Mouse (Mus musculus) embryonic facial prominence, embryonic 11.5 days (tissue): ENCODE measurements around the gene Dusp13. TPM values are rescaled to one million over a fixed set of nuclear protein-coding genes. Genes with fewer than 3 reads are reported as not detected.
A peak's percentile ranks its signal among the peaks of the same experiment; 100 is the strongest.

ENCODE experiments used
- ATAC-seq: fragments of 200-750 bp; cut with Nextera tagmentation; replicated peaks from 2 replicates; pipeline ENCODE4 v1.8.0; 2017; ENCODE audit warnings: low read depth; ENCODE audit not compliant: insufficient number of reproducible peaks, low FRiP score, low TSS enrichment
- DNase-seq: peaks from one replicate; pipeline ENCODE4 v3.0.0-alpha.2; 2015; ENCODE audit warnings: low spot score
- H3K27ac ChIP-seq: fragments of 300-500 bp; sonication (generic); replicated peaks from 2 replicates; pipeline ENCODE4 v1.5.1; 2014; ENCODE audit warnings: mild to moderate bottlenecking, low read depth, low read length, control low read depth
- H3K27me3 ChIP-seq: fragments of 300-500 bp; sonication (generic); 2 replicates; pipeline ENCODE4 v1.6.1; 2014; ENCODE audit warnings: mild to moderate bottlenecking, low read length, moderate library complexity, mixed read lengths; ENCODE audit not compliant: control insufficient read depth, insufficient read depth
- H3K36me3 ChIP-seq: fragments of 300-500 bp; sonication (generic); replicated peaks from 2 replicates; pipeline ENCODE4 v1.6.1; 2014; ENCODE audit warnings: low read depth, mild to moderate bottlenecking, low read length, moderate library complexity, mixed read lengths; ENCODE audit not compliant: control insufficient read depth, insufficient read depth
- H3K4me1 ChIP-seq: fragments of 300-500 bp; sonication (generic); 2 replicates; pipeline ENCODE4 v1.6.1; 2014; ENCODE audit warnings: low read length, mixed read lengths; ENCODE audit not compliant: control insufficient read depth, insufficient read depth
- H3K4me2 ChIP-seq: fragments of 300-500 bp; sonication (generic); 2 replicates; pipeline ENCODE4 v1.6.1; 2014; ENCODE audit warnings: low read depth, mild to moderate bottlenecking, control low read depth, low read length, moderate library complexity
- H3K4me3 ChIP-seq: fragments of 300-500 bp; sonication (generic); 2 replicates; pipeline ENCODE4 v1.5.1; 2014; ENCODE audit warnings: low read depth, low read length, control low read depth
- H3K9ac ChIP-seq: fragments of 300-500 bp; sonication (generic); replicated peaks from 2 replicates; pipeline ENCODE4 v1.6.1; 2014; ENCODE audit warnings: mild to moderate bottlenecking, control low read depth, low read length
- H3K9me3 ChIP-seq: fragments of 300-500 bp; sonication (generic); replicated peaks from 2 replicates; pipeline ENCODE4 v1.6.1; 2016; ENCODE audit warnings: mild to moderate bottlenecking, low read length, inconsistent platforms, mixed read lengths; ENCODE audit not compliant: control insufficient read depth
- WGBS: fragments of 180-500 bp; shearing (Covaris S2); extraction: QIAGEN DNeasy Blood & Tissue Kit; methylation state at CpG from one replicate; pipeline ENCODE4 v1.1.7; 2014; 5-methylcytosine and 5-hydroxymethylcytosine counted together
- polyA plus RNA-seq: library from polyadenylated mRNA; unstranded; fragments of >200 nt; fragmentation: Nextera tagmentation; extraction: Ambion mirVana; gene quantifications from 2 replicates; pipeline ENCODE4 v1.2.1, GENCODE M21; 2014

The Dusp13 gene
- polyA plus RNA-seq, 1 experiment from 2014 or later: not detected

DNA sequence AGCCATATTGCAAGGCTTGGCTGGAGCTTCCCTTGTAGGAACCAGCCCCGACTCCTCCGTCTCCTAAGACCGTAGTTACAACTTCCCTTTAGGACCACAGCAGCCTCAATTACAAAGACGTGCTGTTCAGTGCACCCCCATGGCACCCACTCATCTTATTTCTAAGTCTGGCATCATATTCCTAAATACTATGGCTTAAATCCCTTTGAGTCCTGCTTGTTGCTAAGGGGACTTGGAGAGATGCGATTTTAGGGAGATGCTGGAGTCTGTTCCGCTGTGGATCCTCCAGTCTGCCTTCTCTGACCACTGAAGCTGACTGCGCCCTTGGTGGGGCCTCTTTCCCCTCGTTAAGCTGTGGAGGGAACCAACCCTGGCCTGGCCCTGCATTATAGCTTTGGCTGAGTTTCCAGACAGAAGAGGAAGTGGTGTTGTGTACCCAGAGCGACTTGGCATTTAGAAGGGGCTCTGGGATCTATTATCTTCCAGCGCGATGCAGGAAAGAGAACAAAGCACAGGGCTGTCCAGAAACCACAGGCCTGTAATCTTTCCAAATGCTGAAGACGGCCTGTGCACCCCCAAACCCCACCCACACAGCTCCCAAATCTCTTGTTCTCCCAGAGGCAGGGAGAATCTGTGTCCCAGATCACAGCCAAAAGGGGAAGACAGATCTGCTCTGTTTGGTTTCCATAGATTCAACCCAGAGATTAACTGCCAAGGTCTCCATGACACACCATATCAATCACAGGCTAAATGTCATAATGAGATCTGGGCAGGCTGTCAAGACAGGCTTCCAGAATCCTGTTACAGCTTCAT is 44.0 kb downstream of the Dusp13 start:
- H3K27ac ChIP-seq: peak overlapping the region; percentile 29; the same call in 1 of the 2 replicates
- H3K27me3 ChIP-seq: no peaks in the 10 kb centered on the region

DNA sequence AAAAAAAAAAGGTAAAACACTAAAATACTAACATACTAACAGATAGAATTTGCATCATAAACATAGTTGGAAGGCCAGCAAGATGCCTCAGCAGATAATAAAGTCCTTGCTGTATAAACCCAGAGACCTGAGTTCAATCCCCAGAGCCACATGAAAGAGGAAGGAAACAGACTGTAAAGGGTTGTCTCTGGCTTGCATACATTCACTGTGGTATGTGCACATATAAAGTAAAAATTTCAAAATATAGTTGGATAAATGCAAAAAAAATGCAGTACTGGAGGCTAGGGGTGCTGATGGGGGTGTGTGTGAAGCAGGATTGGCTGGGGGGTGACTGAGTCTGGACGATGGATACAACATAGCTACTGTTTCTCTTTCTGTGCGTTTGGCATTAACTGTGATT is 45.5 kb downstream of the Dusp13 start:
- H3K4me1 ChIP-seq: no peaks in the 10 kb centered on the region
- WGBS: 85% methylated on average over 2 of the region's 2 CpGs
- no peak overlapping the region for H3K27ac ChIP-seq
- H3K9me3 ChIP-seq: no peaks in the 10 kb centered on the region
- no peak overlapping the region for H3K4me2 ChIP-seq
- H3K27me3 ChIP-seq: no peaks in the 10 kb centered on the region
- H3K36me3 ChIP-seq: no peaks in the 10 kb centered on the region
- DNase-seq (no peak), ATAC-seq (no peak)
- H3K4me3 ChIP-seq: no peak overlapping the region
- H3K9ac ChIP-seq: no peak overlapping the region

More for the DNA sequence above, 44.0 kb downstream of the Dusp13 start:
- WGBS: 48% methylated on average over 12 of the region's 12 CpGs
- no peak overlapping the region for H3K9ac ChIP-seq
- H3K4me2 ChIP-seq: no peak overlapping the region
- DNase-seq: peak; percentile 45
- no peaks in the 10 kb centered on the region for H3K36me3 ChIP-seq
- no peak overlapping the region for H3K4me3 ChIP-seq
- no peaks in the 10 kb centered on the region for H3K9me3 ChIP-seq
- ATAC-seq: no peak
- H3K4me1 ChIP-seq: no peaks in the 10 kb centered on the region

DNA sequence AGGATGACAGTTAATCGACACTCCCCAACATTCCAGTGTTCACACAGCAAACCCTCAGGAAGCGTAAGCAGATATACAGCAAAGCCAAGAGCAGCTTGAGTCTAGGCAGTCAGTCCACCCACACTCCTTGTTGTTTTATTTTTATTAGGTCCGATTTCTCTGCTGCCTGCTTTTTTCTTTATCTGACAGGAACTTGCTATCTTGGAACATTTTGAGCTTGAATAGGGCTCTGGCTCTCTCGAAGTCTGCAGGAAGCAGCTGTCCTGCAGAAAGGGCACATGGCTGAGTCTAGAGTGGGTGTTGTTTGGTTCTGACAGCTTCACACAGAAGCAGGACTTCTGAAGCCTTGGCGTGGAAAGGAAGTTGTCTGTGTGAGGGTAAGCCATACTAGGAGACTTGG is 47.7 kb downstream of the Dusp13 start:
- Histone ChIP-seq H3K4me3 (no peak overlapping the region), H3K4me2 (no peak overlapping the region), H3K9ac (no peak overlapping the region), H3K36me3 (no peaks in the 10 kb centered on the region), H3K27ac (no peak overlapping the region), H3K9me3 (no peaks in the 10 kb centered on the region), H3K4me1 (no peaks in the 10 kb centered on the region), H3K27me3 (no peaks in the 10 kb centered on the region)
- WGBS: 77% methylated on average over 5 of the region's 5 CpGs
- no peak for ATAC-seq
- DNase-seq: no peak

DNA sequence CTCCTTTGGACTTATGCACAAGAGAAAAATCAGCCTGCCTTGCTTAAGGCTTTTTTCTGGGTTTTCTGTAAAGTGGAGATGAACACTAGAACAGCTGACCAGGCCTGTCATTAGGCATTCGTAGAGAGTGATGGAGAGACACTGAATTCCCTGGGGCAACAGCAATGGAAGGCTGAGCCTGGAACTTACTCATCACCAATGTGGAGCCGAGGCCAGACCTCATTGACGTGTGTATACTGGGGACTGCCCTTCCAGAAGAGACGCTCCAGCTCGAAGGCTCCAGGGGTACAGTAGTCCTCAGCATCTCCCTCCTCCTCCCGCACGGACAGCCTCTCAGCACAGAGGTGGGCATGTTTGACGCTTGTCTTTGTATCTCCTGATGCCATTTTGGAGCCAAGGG is 48.3 kb downstream of the Dusp13 start:
- H3K9ac ChIP-seq: no peak overlapping the region
- H3K4me2 ChIP-seq: no peak overlapping the region
- H3K27ac ChIP-seq: no peak overlapping the region
- H3K4me3 ChIP-seq: no peak overlapping the region
- no peak for DNase-seq
- 86% methylated on average over 8 of the region's 8 CpGs for WGBS
- H3K27me3 ChIP-seq: no peaks in the 10 kb centered on the region
- H3K4me1 ChIP-seq: no peaks in the 10 kb centered on the region
- no peak for ATAC-seq
- H3K36me3 ChIP-seq: no peaks in the 10 kb centered on the region
- no peaks in the 10 kb centered on the region for H3K9me3 ChIP-seq

DNA sequence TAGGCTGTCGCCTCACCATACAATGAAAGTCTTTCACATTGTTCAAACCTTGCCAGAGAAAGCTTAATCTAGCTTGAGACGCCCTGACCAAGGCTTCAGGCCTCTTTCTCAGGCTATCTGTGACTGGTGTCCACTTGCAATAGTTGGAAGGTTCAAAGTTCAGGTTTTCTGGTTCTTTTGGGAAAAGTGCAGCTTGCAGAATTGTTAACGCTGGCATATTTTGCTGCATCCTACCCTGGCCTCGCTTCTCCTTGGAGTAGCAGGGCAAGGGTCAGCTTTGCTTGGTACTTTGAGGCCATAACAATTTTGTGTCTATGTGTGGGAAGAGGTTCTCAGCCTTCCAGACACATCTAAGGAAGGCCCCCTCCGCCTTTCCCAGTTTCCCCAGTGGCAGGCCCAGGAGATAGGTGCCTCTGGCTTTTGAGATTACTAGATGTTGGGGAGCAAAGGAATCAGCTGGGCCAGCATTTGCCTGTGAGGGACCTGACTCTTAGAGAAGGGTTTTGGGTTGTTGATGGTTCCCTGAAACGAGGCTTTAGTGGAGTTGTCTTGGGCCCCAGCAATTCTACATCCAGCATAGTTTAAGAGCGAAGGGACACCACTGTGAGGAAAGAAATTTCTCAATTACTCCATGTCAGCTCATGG is 54.7 kb downstream of the Dusp13 start:
- Histone ChIP-seq H3K36me3 (no peaks in the 10 kb centered on the region), H3K27me3 (no peaks in the 10 kb centered on the region), H3K4me1 (no peaks in the 10 kb centered on the region), H3K27ac (no peak overlapping the region), H3K9me3 (0 out of 2 replicates have a peak, but pooled peaks cover 3% of the 10 kb centered on the region), H3K4me3 (no peak overlapping the region), H3K4me2 (no peak overlapping the region), H3K9ac (no peak overlapping the region)
- 76% methylated on average over 7 of the region's 7 CpGs for WGBS
- DNase-seq (no peak), ATAC-seq (no peak)

DNA sequence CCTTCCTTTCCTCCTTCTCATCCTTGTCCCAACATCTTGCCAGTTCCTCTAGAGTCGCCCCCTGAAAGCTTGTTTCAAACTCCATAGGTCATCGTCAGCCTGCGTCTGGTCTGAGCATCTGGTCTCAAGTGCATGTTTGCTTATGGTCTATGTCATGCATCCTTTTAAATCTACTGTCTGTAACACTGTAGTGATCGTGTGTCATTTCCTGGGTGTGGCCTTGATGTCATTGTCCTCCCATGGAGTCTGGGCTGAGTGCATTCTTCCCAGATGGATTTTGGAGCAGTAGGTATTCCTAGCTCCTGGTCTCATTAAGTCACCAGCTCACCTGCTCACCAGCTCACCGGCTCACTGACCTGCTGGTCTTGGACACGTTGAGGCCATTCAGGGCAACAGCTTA is 56.0 kb downstream of the Dusp13 start:
- Histone ChIP-seq H3K4me2 (no peak overlapping the region), H3K9me3 (0 out of 2 replicates have a peak, but pooled peaks cover 3% of the 10 kb centered on the region), H3K4me3 (no peak overlapping the region), H3K27ac (no peak overlapping the region), H3K9ac (no peak overlapping the region), H3K36me3 (no peaks in the 10 kb centered on the region), H3K4me1 (no peaks in the 10 kb centered on the region), H3K27me3 (no peaks in the 10 kb centered on the region)
- no peak for DNase-seq
- no peak for ATAC-seq
- 79% methylated on average over 6 of the region's 6 CpGs for WGBS

DNA sequence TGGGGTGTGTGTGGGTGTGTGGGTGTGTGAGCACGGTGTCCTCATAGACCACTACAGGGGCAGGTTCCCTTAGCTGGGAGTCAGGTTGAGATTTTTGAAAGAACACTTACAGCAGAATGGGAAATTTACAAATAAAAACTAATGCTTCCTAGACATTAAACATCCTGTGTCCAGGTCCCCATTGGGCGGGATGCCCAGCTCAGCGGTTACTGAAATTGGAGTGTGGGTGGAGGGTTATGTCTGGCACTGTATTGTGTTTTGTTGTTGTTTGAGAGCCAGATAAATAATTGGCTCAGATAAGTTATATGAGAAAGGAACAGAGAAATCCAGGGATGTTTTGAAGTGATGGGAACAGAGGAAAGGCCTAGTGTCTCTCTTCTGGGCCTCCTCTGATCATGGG is 59.9 kb downstream of the Dusp13 start:
- no peak overlapping the region for H3K9ac ChIP-seq
- no peak overlapping the region for H3K27ac ChIP-seq
- H3K4me2 ChIP-seq: no peak overlapping the region
- H3K27me3 ChIP-seq: no peaks in the 10 kb centered on the region
- no peaks in the 10 kb centered on the region for H3K36me3 ChIP-seq
- peaks cover 4% of the 10 kb centered on the region; the same call in 1 of the 2 replicates for H3K4me1 ChIP-seq
- ATAC-seq: no peak
- H3K4me3 ChIP-seq: no peak overlapping the region
- DNase-seq: no peak
- H3K9me3 ChIP-seq: 0 out of 2 replicates have a peak, but pooled peaks cover 3% of the 10 kb centered on the region
- WGBS: 91% methylated on average over 3 of the region's 3 CpGs
